ENCODE assay signal across 20 mouse cellular contexts in genomic region chr7:138864776-138865175, GRCm38 (mm10). TPM values are rescaled to one million over a fixed set of nuclear protein-coding genes. Genes with fewer than 3 reads are reported as not detected.
DNase-seq lines count a peak whose midpoint lies in the region; ATAC-seq and TF ChIP-seq lines count a peak whose summit lies in the region.
"Had no signal": no experiment of that assay in that cellular context is flagged by ENCODE, and none has a peak within 500 bp of the region (broad histone marks: within the 10 kb centered on the region; RNA-seq: fewer than 3 reads in every experiment).

No protein-coding gene starts in this region.

- H3K9ac ChIP-seq in forebrain, embryonic 11.5 days (ENCODE audit: low read length), result no peak overlapping the region
- no peak overlapping the region for H3K9ac ChIP-seq in forebrain, embryonic 13.5 days
- no peak overlapping the region for H3K9ac ChIP-seq in heart, embryonic 11.5 days (ENCODE audit: low read depth, low read length)
- no peak overlapping the region for H3K9ac ChIP-seq in ES-Bruce4 (ENCODE audit: low read depth, poor library complexity, severe bottlenecking)
- H3K9ac ChIP-seq: embryonic facial prominence, embryonic 12.5 days; forebrain, embryonic 12.5 days; forebrain, embryonic 15.5 days; forebrain, postnatal 0 days had no signal

- WGBS in forebrain, embryonic 11.5 days, result 90% methylated on average over 1 of the region's 1 CpGs
- 100% methylated on average over 1 of the region's 1 CpGs for WGBS in forebrain, embryonic 13.5 days
- 89% methylated on average over 1 of the region's 1 CpGs for WGBS in heart, embryonic 11.5 days (ENCODE audit: insufficient replicate concordance)
- WGBS in kidney, adult 2 months, result 97% methylated on average over 1 of the region's 1 CpGs

- H3K27ac ChIP-seq in forebrain, embryonic 11.5 days (ENCODE audit: low read depth, low read length), result no peak overlapping the region
- H3K27ac ChIP-seq in forebrain, embryonic 13.5 days, result no peak overlapping the region
- no peak overlapping the region for H3K27ac ChIP-seq in heart, embryonic 11.5 days (ENCODE audit: low read depth, low read length)
- no peak overlapping the region for H3K27ac ChIP-seq in kidney, adult 2 months (ENCODE audit: insufficient read depth, low read depth, low read length)
- H3K27ac ChIP-seq in ES-Bruce4 (ENCODE audit: insufficient read depth, low read length), result peak overlapping the region; percentile 11; the same call in 1 of the 2 replicates
- H3K27ac ChIP-seq: forebrain, embryonic 12.5 days; forebrain, embryonic 15.5 days had no signal

- H3K36me3 ChIP-seq in forebrain, embryonic 11.5 days (ENCODE audit: control insufficient read depth, insufficient read depth, low read length), result peaks cover 2% of the 10 kb centered on the region; the same call in 1 of the 2 replicates
- H3K36me3 ChIP-seq in forebrain, embryonic 13.5 days (ENCODE audit: poor library complexity, severe bottlenecking), result peaks cover 27% of the 10 kb centered on the region
- H3K36me3 ChIP-seq in heart, embryonic 11.5 days (ENCODE audit: control insufficient read depth, insufficient read depth, low read length), result no peaks in the 10 kb centered on the region
- no peaks in the 10 kb centered on the region for H3K36me3 ChIP-seq in kidney, adult 2 months (ENCODE audit: control insufficient read depth, insufficient read depth, low read length)
- peaks cover 28% of the 10 kb centered on the region for H3K36me3 ChIP-seq in ES-Bruce4 (ENCODE audit: control insufficient read depth, insufficient read depth, low read length, poor library complexity, severe bottlenecking)

- no peak for ATAC-seq in forebrain, embryonic 11.5 days (replicated peaks; ENCODE audit: low FRiP score)
- no peak for ATAC-seq in forebrain, embryonic 13.5 days
- no peak for ATAC-seq in heart, embryonic 11.5 days (replicated peaks; ENCODE audit: insufficient number of reproducible peaks, low FRiP score, low TSS enrichment)
- ATAC-seq: CD4-positive, CD25-positive, alpha-beta regulatory T cell, adult 4 months; forebrain, embryonic 15.5 days; forebrain, postnatal 0 days had no signal

- no peaks in the 10 kb centered on the region for H3K4me1 ChIP-seq in forebrain, embryonic 11.5 days (replicated peaks; ENCODE audit: control insufficient read depth, insufficient read depth, low read length)
- H3K4me1 ChIP-seq in forebrain, embryonic 13.5 days, result no peaks in the 10 kb centered on the region
- no peaks in the 10 kb centered on the region for H3K4me1 ChIP-seq in heart, embryonic 11.5 days (ENCODE audit: control insufficient read depth, insufficient read depth, low read length)
- peaks cover 4% of the 10 kb centered on the region; the same call in 1 of the 2 replicates for H3K4me1 ChIP-seq in kidney, adult 2 months (ENCODE audit: control insufficient read depth, insufficient read depth, low read length)
- peaks cover 2% of the 10 kb centered on the region for H3K4me1 ChIP-seq in ES-Bruce4 (ENCODE audit: control insufficient read depth, insufficient read depth, low read length)
- H3K4me1 ChIP-seq: forebrain, embryonic 12.5 days; forebrain, embryonic 15.5 days had no signal

- H3K4me3 ChIP-seq in forebrain, embryonic 11.5 days (ENCODE audit: low read depth, low read length), result no peak overlapping the region
- H3K4me3 ChIP-seq in forebrain, embryonic 13.5 days, result no peak overlapping the region
- no peak overlapping the region for H3K4me3 ChIP-seq in heart, embryonic 11.5 days (ENCODE audit: low read depth, low read length)
- H3K4me3 ChIP-seq in kidney, adult 2 months (ENCODE audit: insufficient read depth, low read depth, low read length), result no peak overlapping the region
- H3K4me3 ChIP-seq in ES-Bruce4 (ENCODE audit: low read depth, low read length), result no peak overlapping the region
- H3K4me3 ChIP-seq: embryonic facial prominence, embryonic 12.5 days; forebrain, embryonic 12.5 days; forebrain, embryonic 15.5 days had no signal

- no peak overlapping the region for H3K4me2 ChIP-seq in forebrain, embryonic 11.5 days (ENCODE audit: low read depth, low read length, severe bottlenecking)
- H3K4me2 ChIP-seq in forebrain, embryonic 13.5 days, result no peak overlapping the region
- H3K4me2 ChIP-seq in heart, embryonic 11.5 days, result no peak overlapping the region
- H3K4me2 ChIP-seq: embryonic facial prominence, embryonic 12.5 days; forebrain, embryonic 12.5 days; forebrain, embryonic 15.5 days had no signal

- DNase-seq in forebrain, embryonic 11.5 days (ENCODE audit: low spot score), result peak; percentile 24
- peak; percentile 28 for DNase-seq in heart, adult 11 months
- DNase-seq in kidney, adult 2 months, result peak; percentile 28
- DNase-seq in kidney, adult 11 months, result no peak
- DNase-seq: adrenal gland, adult 2 months; adrenal gland, postnatal 10 days; adrenal gland, postnatal 25 days; B cell, adult 2 months; cerebellum, adult 11 months; cerebellum, adult 8-10 months; cerebellum, postnatal 36 days; forebrain, postnatal 0 days had no signal

- H3K9me3 ChIP-seq in forebrain, embryonic 11.5 days (ENCODE audit: control insufficient read depth, low read length), result no peaks in the 10 kb centered on the region
- H3K9me3 ChIP-seq in forebrain, embryonic 13.5 days (replicated peaks), result no peaks in the 10 kb centered on the region
- no peaks in the 10 kb centered on the region for H3K9me3 ChIP-seq in heart, embryonic 11.5 days (replicated peaks; ENCODE audit: control insufficient read depth, low read length)
- H3K9me3 ChIP-seq in ES-Bruce4 (replicated peaks; ENCODE audit: control insufficient read depth, insufficient read depth, low read length, poor library complexity, severe bottlenecking), result no peaks in the 10 kb centered on the region
- H3K9me3 ChIP-seq: embryonic facial prominence, embryonic 12.5 days; forebrain, embryonic 12.5 days; forebrain, embryonic 15.5 days had no signal

- no peaks in the 10 kb centered on the region for H3K27me3 ChIP-seq in forebrain, embryonic 11.5 days (ENCODE audit: control insufficient read depth, insufficient read depth, low read length)
- no peaks in the 10 kb centered on the region for H3K27me3 ChIP-seq in forebrain, embryonic 13.5 days
- no peaks in the 10 kb centered on the region for H3K27me3 ChIP-seq in heart, embryonic 11.5 days (ENCODE audit: control insufficient read depth, insufficient read depth, low read length)
- H3K27me3 ChIP-seq in kidney, adult 2 months (replicated peaks; ENCODE audit: control insufficient read depth, insufficient read depth, low read length), result no peaks in the 10 kb centered on the region
- H3K27me3 ChIP-seq in ES-Bruce4 (ENCODE audit: control insufficient read depth, insufficient read depth, low read length, poor library complexity, severe bottlenecking), result no peaks in the 10 kb centered on the region
- H3K27me3 ChIP-seq: CH12.LX; embryonic facial prominence, embryonic 12.5 days; forebrain, embryonic 12.5 days; forebrain, embryonic 15.5 days had no signal

- TF ChIP-seq EP300 in ES-Bruce4 (IDR thresholded peaks at IDR 0.05; ENCODE audit: insufficient read depth, low read depth, low read length), result no peak

- no peak for TF ChIP-seq CTCF in kidney, adult 2 months (conservative IDR thresholded peaks at IDR 0.05; ENCODE audit: insufficient read depth, insufficient read length, low read depth, low read length)
- no peak for TF ChIP-seq CTCF in ES-Bruce4 (IDR thresholded peaks at IDR 0.05; ENCODE audit: low read depth, low read length)

- TF ChIP-seq POLR2A in kidney, adult 2 months (IDR thresholded peaks at IDR 0.05; ENCODE audit: low read depth, low read length), result no peak
- no peak for TF ChIP-seq POLR2A in ES-Bruce4 (IDR thresholded peaks at IDR 0.05; ENCODE audit: insufficient read depth, low read length)

RNA-seq across cellular contexts. Expression of gene Mapk1ip1, which starts 18.7 kb away (rescaled TPM):
- polyA plus RNA-seq in forebrain, embryonic 11.5 days (2014; fragmentation: Nextera tagmentation; extraction: Ambion mirVana), result 13.0 and 14.7 TPM in 2 replicates
- 22.0 and 24.4 TPM in 2 replicates for polyA plus RNA-seq in forebrain, embryonic 13.5 days (2015; fragmentation: Nextera tagmentation; extraction: Ambion mirVana)
- polyA plus RNA-seq in heart, embryonic 11.5 days (2014; fragmentation: Nextera tagmentation; extraction: Ambion mirVana), result 11.4 and 12.7 TPM in 2 replicates
- 43.5 and 64.0 TPM in 2 replicates for polyA plus RNA-seq in kidney, adult 2 months (2012; rRNA removed)
- polyA plus RNA-seq in ES-Bruce4 (2011; ENCODE audit: insufficient read depth, insufficient read length, low read depth, missing spikeins), result 22.9 and 24.7 TPM in 2 replicates

RNA-seq across cellular contexts. Expression of gene Ppp2r2d, which starts 18.9 kb away (rescaled TPM):
- polyA plus RNA-seq in forebrain, embryonic 11.5 days (2014; fragmentation: Nextera tagmentation; extraction: Ambion mirVana), result 72.9 and 73.9 TPM in 2 replicates
- 45.1 and 49.7 TPM in 2 replicates for polyA plus RNA-seq in forebrain, embryonic 13.5 days (2015; fragmentation: Nextera tagmentation; extraction: Ambion mirVana)
- 42.8 and 43.4 TPM in 2 replicates for polyA plus RNA-seq in heart, embryonic 11.5 days (2014; fragmentation: Nextera tagmentation; extraction: Ambion mirVana)
- polyA plus RNA-seq in kidney, adult 2 months (2012; rRNA removed), result 24.2 and 24.3 TPM in 2 replicates
- polyA plus RNA-seq in ES-Bruce4 (2011; ENCODE audit: insufficient read depth, insufficient read length, low read depth, missing spikeins), result 85.7 and 88.8 TPM in 2 replicates

RNA-seq across cellular contexts. Expression of gene Bnip3, which starts 44.5 kb away (rescaled TPM):
- 85.4 and 96.4 TPM in 2 replicates for polyA plus RNA-seq in forebrain, embryonic 11.5 days (2014; fragmentation: Nextera tagmentation; extraction: Ambion mirVana)
- polyA plus RNA-seq in forebrain, embryonic 13.5 days (2015; fragmentation: Nextera tagmentation; extraction: Ambion mirVana), result 58.1 and 61.1 TPM in 2 replicates
- polyA plus RNA-seq in heart, embryonic 11.5 days (2014; fragmentation: Nextera tagmentation; extraction: Ambion mirVana), result 306 and 317 TPM in 2 replicates
- 69.2 and 70.5 TPM in 2 replicates for polyA plus RNA-seq in kidney, adult 2 months (2012; rRNA removed)
- 70.8 and 73.7 TPM in 2 replicates for polyA plus RNA-seq in ES-Bruce4 (2011; ENCODE audit: insufficient read depth, insufficient read length, low read depth, missing spikeins)
